Mouse (Mus musculus): ENCODE results near the gene Atp5f1.

The Atp5f1 gene

GRCm38 (mm10) chr3:105898861-105899260 is 61.0 kb downstream of the Atp5f1 start:
- no peak for DNase-seq

GRCm38 (mm10) chr3:105898325-105898724 is 61.6 kb downstream of the Atp5f1 start:
- no peak for DNase-seq

DNA sequence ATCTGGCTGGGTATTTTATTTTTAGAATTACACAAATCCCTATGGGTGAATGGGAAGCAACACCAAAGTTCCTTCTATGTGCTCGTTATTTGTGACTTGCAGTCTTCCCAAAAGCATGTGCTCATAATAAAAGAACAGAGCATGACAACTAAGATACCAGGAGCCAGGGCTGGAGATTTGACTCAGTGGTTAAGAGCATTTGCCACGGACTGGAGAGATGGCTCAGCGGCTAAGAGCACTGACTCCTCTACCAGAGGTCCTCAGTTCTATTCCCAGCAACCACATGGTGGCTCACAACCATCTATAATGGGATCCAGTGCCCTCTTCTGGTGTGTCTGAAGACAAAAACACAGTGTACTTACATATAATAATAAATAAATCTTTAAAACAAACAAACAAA is 63.1 kb downstream of the Atp5f1 start:
- DNase-seq: no peak

GRCm38 (mm10) chr3:105894601-105895592 is 65.0 kb downstream of the Atp5f1 start:
- peak; percentile 75 for DNase-seq

- peak; percentile 34 for DNase-seq
These were observed 65.9 kb downstream of the Atp5f1 start for GRCm38 (mm10) chr3:105893941-105894391.

Measured in kidney, adult 11 months (tissue).